ENCODE assay signal across 8 mouse cellular contexts in genomic region chr17:45591701-45592605, GRCm38 (mm10). TPM values are rescaled to one million over a fixed set of nuclear protein-coding genes. Genes with fewer than 3 reads are reported as not detected.
DNase-seq lines count a peak whose midpoint lies in the region; ATAC-seq and TF ChIP-seq lines count a peak whose summit lies in the region.

No protein-coding gene starts in this region.

- H3K36me3 ChIP-seq in heart, embryonic 13.5 days, result peaks cover 34% of the 10 kb centered on the region
- 0 out of 2 replicates have a peak, but pooled peaks cover 6% of the 10 kb centered on the region for H3K36me3 ChIP-seq in kidney, postnatal 0 days (ENCODE audit: insufficient read depth, low read length)

- no peak for ATAC-seq in heart, embryonic 13.5 days (ENCODE audit: extremely low read depth, insufficient number of reproducible peaks, low FRiP score, low TSS enrichment)
- no peak; the same call in 1 of the 2 replicates for ATAC-seq in kidney, postnatal 0 days (replicated peaks; ENCODE audit: low FRiP score, low read depth)

- TF ChIP-seq CTCF in kidney, postnatal 0 days (IDR thresholded peaks at IDR 0.05; ENCODE audit: low read depth), result no peak
- TF ChIP-seq CTCF in olfactory bulb, adult 2 months (IDR thresholded peaks at IDR 0.05; ENCODE audit: insufficient read depth, low read depth, low read length), result no peak

- peak; percentile 0 for DNase-seq in spleen, adult 12 weeks (ENCODE audit: low spot score)
- no peak for DNase-seq in spleen, postnatal 36 days (ENCODE audit: low spot score in 2 of 2)
- DNase-seq in cerebellum, postnatal 14 days, result peak; percentile 67 to 68
- DNase-seq in kidney, postnatal 0 days (ENCODE audit: low spot score), result no peak
- DNase-seq in embryo, embryonic 11 days, result no peak
- DNase-seq in layer of hippocampus, adult 8-10 months (ENCODE audit: low spot score in 2 of 2), result no peak

- 0 out of 2 replicates have a peak, but pooled peaks cover under 1% of the 10 kb centered on the region for H3K9me3 ChIP-seq in heart, embryonic 13.5 days
- no peaks in the 10 kb centered on the region for H3K9me3 ChIP-seq in kidney, postnatal 0 days (replicated peaks; ENCODE audit: low read length)

- peaks cover 5% of the 10 kb centered on the region; the same call in 1 of the 2 replicates for H3K27me3 ChIP-seq in heart, embryonic 13.5 days (replicated peaks)
- no peaks in the 10 kb centered on the region for H3K27me3 ChIP-seq in kidney, postnatal 0 days (ENCODE audit: insufficient read depth, low read length)

- 38% methylated on average over 16 of the region's 16 CpGs for WGBS in heart, embryonic 13.5 days
- 32% methylated on average over 16 of the region's 16 CpGs for WGBS in kidney, postnatal 0 days
- WGBS in olfactory bulb, adult 2 months, result 39% methylated on average over 16 of the region's 16 CpGs

- peak overlapping the region; percentile 99 for H3K4me2 ChIP-seq in heart, embryonic 13.5 days
- peak overlapping the region; percentile 98 for H3K4me2 ChIP-seq in kidney, postnatal 0 days (ENCODE audit: low read length)

- H3K9ac ChIP-seq in heart, embryonic 13.5 days, result peak overlapping the region; percentile 87
- peak overlapping the region; percentile 28; the same call in 1 of the 2 replicates for H3K9ac ChIP-seq in kidney, postnatal 0 days (ENCODE audit: low read depth, low read length)

- peaks cover 59% of the 10 kb centered on the region for H3K4me1 ChIP-seq in heart, embryonic 13.5 days
- peaks cover 46% of the 10 kb centered on the region for H3K4me1 ChIP-seq in kidney, postnatal 0 days (replicated peaks; ENCODE audit: insufficient read depth, low read length)
- H3K4me1 ChIP-seq in olfactory bulb, adult 2 months (ENCODE audit: control insufficient read depth, insufficient read depth, low read length), result peaks cover 48% of the 10 kb centered on the region

- peak overlapping the region; percentile 80 for H3K27ac ChIP-seq in heart, embryonic 13.5 days (replicated peaks)
- peak overlapping the region; percentile 70 for H3K27ac ChIP-seq in kidney, postnatal 0 days
- H3K27ac ChIP-seq in olfactory bulb, adult 2 months (ENCODE audit: insufficient read depth, low read depth, low read length), result peak overlapping the region; percentile 21; the same call in 1 of the 2 replicates

- peak overlapping the region; percentile 69 for H3K4me3 ChIP-seq in heart, embryonic 13.5 days
- no peak overlapping the region for H3K4me3 ChIP-seq in kidney, postnatal 0 days (replicated peaks; ENCODE audit: low read depth, low read length)
- H3K4me3 ChIP-seq in olfactory bulb, adult 2 months (ENCODE audit: insufficient read depth, low read depth, low read length), result 0 out of 2 replicates have a peak overlapping the region, but pooled peaks have one; percentile 1

- no peak for TF ChIP-seq POLR2A in olfactory bulb, adult 2 months (IDR thresholded peaks at IDR 0.05; ENCODE audit: insufficient read depth, low read depth, low read length)

RNA-seq across cellular contexts. Expression of gene Slc29a1, which starts 7.5 kb away (rescaled TPM):
- polyA plus RNA-seq in heart, embryonic 13.5 days (2015; fragmentation: Nextera tagmentation; extraction: Ambion mirVana), result 68.8 and 83.6 TPM in 2 replicates
- 93.6 and 101 TPM in 2 replicates for polyA plus RNA-seq in kidney, postnatal 0 days (2015; fragmentation: Nextera tagmentation; extraction: Ambion mirVana)
- polyA plus RNA-seq in olfactory bulb, adult 2 months (2012; ENCODE audit: insufficient read depth, insufficient read length, low replicate concordance, missing spikeins), result not detected in 2 replicates
- total RNA-seq in layer of hippocampus, adult 8-10 months (2022), result 10 to 100 TPM; 19.4 to 26.3 (median 21.0) TPM

RNA-seq across cellular contexts. Expression of gene Mymx, which starts 9.9 kb away (rescaled TPM):
- polyA plus RNA-seq in heart, embryonic 13.5 days (2015; fragmentation: Nextera tagmentation; extraction: Ambion mirVana), result 0.37 and 0.45 TPM in 2 replicates
- polyA plus RNA-seq in kidney, postnatal 0 days (2015; fragmentation: Nextera tagmentation; extraction: Ambion mirVana), result 16.7 and 18.4 TPM in 2 replicates
- not detected in 2 replicates for polyA plus RNA-seq in olfactory bulb, adult 2 months (2012; ENCODE audit: insufficient read depth, insufficient read length, low replicate concordance, missing spikeins)
- not detected for total RNA-seq in layer of hippocampus, adult 8-10 months (2022)

RNA-seq across cellular contexts. Expression of gene Hsp90ab1, which starts 18.9 kb away (rescaled TPM):
- polyA plus RNA-seq in heart, embryonic 13.5 days (2015; fragmentation: Nextera tagmentation; extraction: Ambion mirVana), result 1,372 and 1,500 TPM in 2 replicates
- 1,330 and 1,432 TPM in 2 replicates for polyA plus RNA-seq in kidney, postnatal 0 days (2015; fragmentation: Nextera tagmentation; extraction: Ambion mirVana)
- 1,037 and 1,562 TPM in 2 replicates for polyA plus RNA-seq in olfactory bulb, adult 2 months (2012; ENCODE audit: insufficient read depth, insufficient read length, low replicate concordance, missing spikeins)
- 1,000 to 10,000 TPM; 1,566 to 2,023 (median 1,742) TPM for total RNA-seq in layer of hippocampus, adult 8-10 months (2022)

RNA-seq across cellular contexts. Expression of gene Slc35b2, which starts 28.3 kb away (rescaled TPM):
- 91.8 and 94.9 TPM in 2 replicates for polyA plus RNA-seq in heart, embryonic 13.5 days (2015; fragmentation: Nextera tagmentation; extraction: Ambion mirVana)
- 131 and 138 TPM in 2 replicates for polyA plus RNA-seq in kidney, postnatal 0 days (2015; fragmentation: Nextera tagmentation; extraction: Ambion mirVana)
- polyA plus RNA-seq in olfactory bulb, adult 2 months (2012; ENCODE audit: insufficient read depth, insufficient read length, low replicate concordance, missing spikeins), result not detected in 2 replicates
- total RNA-seq in layer of hippocampus, adult 8-10 months (2022), result 10 to 100 TPM; 26.6 to 35.6 (median 30.3) TPM

RNA-seq across cellular contexts. Expression of gene Nfkbie, which starts 36.5 kb away (rescaled TPM):
- polyA plus RNA-seq in heart, embryonic 13.5 days (2015; fragmentation: Nextera tagmentation; extraction: Ambion mirVana), result 2.7 TPM in 2 replicates
- polyA plus RNA-seq in kidney, postnatal 0 days (2015; fragmentation: Nextera tagmentation; extraction: Ambion mirVana), result 4.8 and 5.1 TPM in 2 replicates
- not detected in 2 replicates for polyA plus RNA-seq in olfactory bulb, adult 2 months (2012; ENCODE audit: insufficient read depth, insufficient read length, low replicate concordance, missing spikeins)
- total RNA-seq in layer of hippocampus, adult 8-10 months (2022), result 1 to 10 TPM; 2.3 to 3.3 (median 2.7) TPM

Comparison
In these comparisons a context has a peak if more than half of its experiments do, and no peak if none do; other contexts are left out.
1. DNase-seq: peak in spleen, adult 12 weeks (single experiment) and cerebellum, postnatal 14 days (2 of 2); none in spleen, postnatal 36 days (0 of 2), kidney, postnatal 0 days (single experiment), embryo, embryonic 11 days (single experiment) and layer of hippocampus, adult 8-10 months (0 of 2).
2. H3K27ac ChIP-seq: peak in every context shown above with its lines; median percentile 80 in heart, embryonic 13.5 days; 70 in kidney, postnatal 0 days; 21 in olfactory bulb, adult 2 months.
3. RNA of gene Mymx, which starts 9.9 kb away (polyA plus RNA-seq): 16.7 to 18.4 TPM in kidney, postnatal 0 days; 0.37 to 0.45 TPM in heart, embryonic 13.5 days and not detected in olfactory bulb, adult 2 months; every median in the first group is over 10 times any median in the second.